Mouse (Mus musculus) layer of hippocampus, adult 2 months (tissue): ENCODE data around the gene Midn. TPM values are rescaled to one million over a fixed set of nuclear protein-coding genes. Genes with fewer than 3 reads are reported as not detected.
A peak's percentile ranks its signal among the peaks of the same experiment; 100 is the strongest.

Experiments used
- DNase-seq, 2 experiments: peaks; one replicate each; pipeline ENCODE4 v3.0.0; 2022; ENCODE audit warnings: low spot score in 2 of 2
- H3K27ac ChIP-seq: fragments of 200-600 bp; 2 replicates; pipeline ENCODE4 v1.8.1; 2022
- H3K4me3 ChIP-seq: fragments of 200-600 bp; 2 replicates; pipeline ENCODE4 v1.8.1; 2022; ENCODE audit warnings: mild to moderate bottlenecking
- CTCF ChIP-seq: fragments of 200-600 bp; conservative IDR thresholded peaks from 2 replicates; pipeline ENCODE4 v1.8.1; 2022; ENCODE audit warnings: antibody characterized with exemption, mild to moderate bottlenecking, moderate library complexity
- total RNA-seq, 2 experiments: library from RNA; stranded (reverse); gene quantifications; 2 replicates each; pipeline ENCODE4 v1.2.3; 2021

The Midn gene
- total RNA-seq, 2 experiments from 2014 or later: 53.1 to 54.5 TPM

DNA sequence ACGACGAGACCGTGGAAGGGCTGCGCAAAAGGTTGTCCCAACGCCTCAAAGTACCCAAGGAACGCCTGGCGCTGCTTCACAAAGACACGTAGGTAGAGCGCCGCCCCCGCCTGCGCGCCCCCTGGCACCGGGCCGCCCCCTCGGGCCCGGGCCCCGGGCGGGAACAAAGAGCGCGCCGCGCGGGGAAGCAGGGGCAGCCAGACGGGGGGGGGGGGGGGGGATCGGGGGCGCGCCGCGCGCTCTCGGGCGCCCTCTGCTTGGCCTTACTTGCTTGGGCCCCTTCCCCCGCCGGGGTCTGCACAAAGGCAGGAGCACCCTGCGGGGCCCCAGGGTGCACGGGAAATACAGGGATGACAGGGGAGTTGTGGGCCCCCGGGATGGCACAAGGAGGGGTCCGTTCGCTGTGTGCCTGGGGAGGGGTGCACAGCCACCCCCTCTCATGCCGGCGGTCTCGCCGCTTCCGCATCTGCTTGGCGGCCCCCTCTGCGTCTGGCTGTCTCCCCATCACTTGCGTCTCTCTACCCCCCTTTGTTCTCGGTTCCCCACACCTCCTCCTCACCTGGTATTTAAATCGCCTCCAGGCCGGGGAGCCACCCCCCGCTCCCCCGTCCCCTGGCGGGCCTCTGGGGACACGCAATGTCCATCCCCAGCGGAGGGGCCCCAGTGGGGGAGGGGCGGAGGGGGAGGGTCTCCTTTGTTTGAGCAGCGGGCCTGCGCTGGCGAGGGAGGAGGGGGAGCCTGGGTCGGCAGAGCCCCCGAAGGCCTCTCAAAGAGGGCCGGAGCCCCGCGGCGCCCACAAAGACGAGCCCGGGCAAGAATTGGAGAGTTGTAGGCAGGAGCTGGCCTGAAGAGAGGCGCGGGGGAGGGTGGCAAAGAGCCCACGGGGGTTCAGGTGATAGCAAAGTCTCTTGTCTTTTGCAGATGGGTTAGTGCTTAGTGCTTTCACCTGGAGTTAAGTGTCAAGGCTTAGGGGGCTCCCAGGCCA, 2.4 kb downstream of the Midn start:
- peak; percentile 14; the same call in 1 of the 2 replicates for TF ChIP-seq CTCF
- Histone ChIP-seq H3K4me3 (peak overlapping the region; percentile 94), H3K27ac (peak overlapping the region; percentile 97)
- no peak for DNase-seq

DNA sequence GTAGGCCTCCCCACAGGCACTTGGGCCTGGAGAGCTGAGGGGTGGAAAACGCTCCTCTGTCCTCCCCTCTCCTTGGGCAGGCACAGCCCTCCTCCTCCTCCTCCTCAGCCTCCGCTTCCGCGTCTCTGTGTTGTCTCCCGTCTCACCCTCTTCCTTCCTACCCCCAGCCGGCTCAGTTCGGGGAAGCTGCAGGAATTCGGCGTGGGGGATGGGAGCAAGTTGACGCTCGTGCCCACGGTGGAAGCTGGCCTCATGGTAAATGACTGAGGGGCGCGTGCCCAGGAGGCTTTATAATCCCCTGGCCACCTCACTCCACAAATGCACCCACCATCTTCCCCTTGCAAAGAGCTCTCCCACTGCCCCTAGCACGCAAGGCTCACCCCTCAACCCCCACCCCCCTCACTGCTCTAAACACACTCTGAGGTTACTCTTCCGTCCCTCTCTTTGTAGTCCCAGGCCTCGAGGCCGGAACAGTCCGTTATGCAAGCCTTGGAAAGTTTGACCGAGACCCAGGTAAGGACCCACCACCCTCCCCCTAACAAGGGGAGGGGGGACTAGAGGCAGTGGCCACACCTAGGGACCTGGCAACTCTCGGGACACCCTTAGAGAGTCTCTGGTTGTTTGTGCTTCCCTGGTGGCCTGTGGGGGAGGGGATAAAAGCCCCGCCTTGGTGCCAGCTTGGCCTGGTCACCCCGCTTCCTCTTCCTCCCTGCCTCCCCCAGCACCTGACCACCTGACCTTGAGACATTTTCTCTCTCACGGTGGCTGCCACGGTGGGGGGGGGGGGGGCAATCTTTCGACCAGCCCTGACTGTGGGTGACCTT, 3.4 kb downstream of the Midn start:
- DNase-seq: no peak
- Histone ChIP-seq H3K4me3 (peak overlapping the region; percentile 94), H3K27ac (peak overlapping the region; percentile 97)
- no peak for TF ChIP-seq CTCF

DNA sequence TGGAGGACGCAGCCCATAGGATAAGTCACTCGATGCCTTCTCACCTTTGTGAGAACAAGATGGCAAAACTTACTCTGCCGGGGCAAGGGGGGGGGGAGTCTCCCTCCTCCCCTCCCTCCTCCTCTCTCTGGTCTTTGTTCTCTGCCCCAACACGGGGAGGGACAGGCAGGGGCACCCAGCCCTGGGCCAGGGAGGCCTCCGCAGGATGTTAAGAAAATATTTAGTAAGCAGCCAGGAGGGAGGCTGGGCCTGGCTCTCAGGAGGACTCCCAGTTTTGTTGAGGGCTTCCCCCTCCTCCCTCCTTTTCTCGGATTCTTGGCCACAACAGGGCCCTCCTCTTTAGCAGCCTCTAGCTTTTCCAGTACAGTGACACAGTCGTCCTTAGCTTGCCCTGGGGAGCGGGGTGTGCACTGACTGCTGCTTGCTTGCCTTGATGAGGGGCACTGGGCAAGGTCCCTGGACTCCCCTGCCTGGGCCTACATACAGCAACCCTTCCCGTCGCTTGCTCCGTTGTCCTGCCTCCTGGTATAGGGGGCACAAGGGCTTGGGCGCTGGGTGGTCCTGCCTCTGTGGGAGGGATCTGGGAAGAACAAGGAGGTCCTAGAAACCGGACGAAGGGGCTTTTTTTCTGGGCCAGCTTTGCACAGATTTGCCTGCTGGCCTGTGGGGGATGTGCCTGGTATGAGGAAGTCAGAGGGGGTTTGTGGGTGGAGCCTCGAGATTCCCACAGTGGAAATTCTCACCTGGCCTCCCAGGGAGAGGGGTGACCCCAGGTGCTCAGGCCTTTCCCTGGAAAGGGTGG, 4.2 kb downstream of the Midn start:
- peak overlapping the region; percentile 97 for H3K27ac ChIP-seq
- no peak for DNase-seq
- no peak for TF ChIP-seq CTCF
- H3K4me3 ChIP-seq: peak overlapping the region; percentile 94

DNA sequence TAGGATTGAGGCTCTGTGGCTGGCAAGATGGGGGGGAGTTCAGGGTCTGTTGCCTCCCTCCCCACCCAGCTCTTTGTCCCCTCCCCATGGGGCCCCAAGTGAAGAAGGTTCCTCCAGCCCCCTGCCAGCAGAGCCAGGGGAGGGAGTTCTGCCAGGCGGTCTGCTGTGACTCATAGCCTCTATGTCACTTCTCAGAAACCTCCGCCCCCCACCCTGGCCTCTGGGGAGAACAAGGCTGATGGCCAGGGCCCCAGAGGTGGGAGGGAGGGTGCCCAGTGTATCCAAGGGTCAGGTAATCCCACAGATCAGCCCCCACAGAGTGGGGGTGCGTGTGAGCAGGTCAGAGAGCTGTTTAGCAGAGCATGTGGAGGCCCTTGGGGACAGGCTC, 4.8 kb downstream of the Midn start:
- no peak for DNase-seq
- peak overlapping the region; percentile 94 for H3K4me3 ChIP-seq
- peak overlapping the region; percentile 97 for H3K27ac ChIP-seq
- TF ChIP-seq CTCF: no peak

DNA sequence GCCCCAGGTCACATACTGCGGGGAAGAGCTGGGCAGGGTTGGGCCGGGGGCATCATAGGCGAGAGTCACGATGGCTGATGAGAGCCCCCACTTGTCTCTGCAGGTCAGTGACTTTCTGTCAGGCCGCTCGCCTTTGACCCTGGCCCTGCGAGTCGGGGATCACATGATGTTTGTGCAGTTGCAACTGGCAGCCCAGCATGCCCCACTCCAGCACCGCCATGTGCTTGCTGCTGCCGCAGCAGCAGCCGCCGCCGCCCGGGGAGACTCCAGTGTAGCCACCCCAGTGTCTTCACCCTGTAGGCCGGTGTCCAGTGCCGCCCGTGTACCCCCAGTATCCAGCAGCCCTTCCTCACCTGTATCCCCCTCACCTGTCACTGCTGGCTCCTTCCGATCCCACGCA, 5.6 kb downstream of the Midn start:
- DNase-seq: no peak
- Histone ChIP-seq H3K4me3 (no peak overlapping the region; the same call in 1 of the 2 replicates), H3K27ac (peak overlapping the region; percentile 97)
- no peak for TF ChIP-seq CTCF

DNA sequence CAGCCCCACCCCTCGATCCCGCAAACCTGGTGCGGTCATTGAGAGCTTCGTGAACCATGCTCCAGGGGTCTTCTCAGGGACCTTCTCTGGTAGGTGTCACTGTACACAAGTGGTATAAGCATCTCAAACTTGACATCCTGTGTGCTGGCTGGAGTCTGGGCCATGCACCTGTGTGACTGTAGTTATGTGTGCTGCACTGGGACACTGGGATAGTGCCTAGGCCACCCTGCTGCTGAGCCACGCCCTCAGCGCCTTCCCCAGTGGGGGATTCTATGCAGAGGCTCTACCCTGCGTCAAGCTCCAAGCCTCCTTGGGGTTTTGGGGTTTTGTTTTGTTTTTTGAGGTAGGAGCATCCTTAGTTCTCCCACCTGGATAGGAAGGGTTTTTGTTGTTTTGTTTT, 6.3 kb downstream of the Midn start:
- Histone ChIP-seq H3K27ac (peak overlapping the region; percentile 97), H3K4me3 (no peak overlapping the region)
- no peak for TF ChIP-seq CTCF
- DNase-seq: no peak

DNA sequence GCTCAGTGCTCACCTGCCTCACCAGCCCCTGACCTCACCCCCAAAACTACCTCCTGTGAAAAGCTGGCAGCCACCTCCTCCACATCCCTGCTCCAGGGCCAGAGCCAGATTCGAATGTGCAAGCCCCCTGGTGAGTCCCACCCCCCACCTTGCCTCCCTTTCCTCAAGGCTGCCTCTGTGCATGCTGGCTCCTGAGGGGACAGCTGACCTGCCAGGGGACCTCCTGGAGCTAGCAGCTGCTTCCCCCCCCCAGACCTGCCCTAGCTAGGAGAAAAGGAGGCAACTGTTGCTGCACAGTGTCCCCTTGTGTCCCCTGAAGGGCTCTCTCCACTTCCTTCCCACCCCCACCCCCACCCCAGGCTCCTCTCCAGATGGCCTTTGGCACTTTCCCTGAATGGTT, 7.2 kb downstream of the Midn start:
- Histone ChIP-seq H3K4me3 (no peak overlapping the region), H3K27ac (peak overlapping the region; percentile 97)
- TF ChIP-seq CTCF: no peak
- DNase-seq: no peak

DNA sequence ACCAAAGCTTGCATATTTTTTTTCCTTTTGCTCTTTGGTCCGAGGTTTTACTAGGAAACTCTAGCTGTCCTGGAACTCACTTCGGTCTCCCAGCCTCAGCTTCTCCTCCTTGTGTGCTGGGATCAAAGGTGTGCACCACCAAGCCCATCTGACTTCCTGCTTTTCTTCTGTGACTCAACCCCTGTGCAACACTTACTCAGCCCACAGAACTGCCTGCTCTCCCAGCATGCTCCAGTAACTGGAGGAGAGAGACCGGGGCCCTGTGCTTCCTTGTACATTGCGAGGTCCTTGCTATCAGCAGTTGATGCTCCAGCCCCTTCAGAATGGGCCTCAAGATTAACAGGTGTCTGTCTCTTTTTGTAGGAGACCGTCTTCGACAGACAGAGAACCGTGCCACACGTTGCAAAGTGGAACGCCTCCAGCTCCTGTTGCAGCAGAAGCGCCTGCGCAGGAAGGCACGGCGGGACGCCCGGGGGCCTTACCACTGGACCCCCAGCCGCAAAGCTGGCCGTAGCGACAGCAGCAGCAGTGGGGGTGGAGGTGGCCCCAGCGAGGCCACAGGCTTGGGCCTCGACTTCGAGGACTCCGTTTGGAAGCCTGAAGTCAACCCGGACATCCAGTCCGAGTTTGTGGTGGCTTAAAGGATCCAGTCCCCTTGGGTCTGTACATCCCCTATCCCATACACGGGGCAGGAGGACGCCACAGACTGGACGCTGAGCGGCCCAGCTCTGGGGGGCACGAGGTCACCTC, 8.1 kb downstream of the Midn start:
- no peak for DNase-seq
- TF ChIP-seq CTCF: no peak
- Histone ChIP-seq H3K27ac (peak overlapping the region; percentile 89), H3K4me3 (peak overlapping the region; percentile 27)

DNA sequence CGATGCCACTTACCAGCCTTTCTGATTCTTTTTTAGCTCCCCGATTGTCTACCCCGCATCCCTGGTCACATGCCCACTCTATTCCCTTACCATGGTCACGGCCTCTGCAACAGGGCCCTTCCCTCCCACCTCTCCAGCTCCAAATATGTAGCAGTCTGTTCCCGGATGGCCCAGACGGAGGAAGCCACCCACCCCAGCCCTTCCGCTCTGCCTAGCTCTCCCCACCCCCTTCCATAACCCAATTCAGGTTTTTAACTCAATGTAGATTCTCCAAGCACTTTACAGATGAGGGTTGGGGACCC, 8.6 kb downstream of the Midn start:
- TF ChIP-seq CTCF: no peak
- H3K27ac ChIP-seq: peak overlapping the region; percentile 89
- H3K4me3 ChIP-seq: no peak overlapping the region; the same call in 1 of the 2 replicates
- no peak for DNase-seq

DNA sequence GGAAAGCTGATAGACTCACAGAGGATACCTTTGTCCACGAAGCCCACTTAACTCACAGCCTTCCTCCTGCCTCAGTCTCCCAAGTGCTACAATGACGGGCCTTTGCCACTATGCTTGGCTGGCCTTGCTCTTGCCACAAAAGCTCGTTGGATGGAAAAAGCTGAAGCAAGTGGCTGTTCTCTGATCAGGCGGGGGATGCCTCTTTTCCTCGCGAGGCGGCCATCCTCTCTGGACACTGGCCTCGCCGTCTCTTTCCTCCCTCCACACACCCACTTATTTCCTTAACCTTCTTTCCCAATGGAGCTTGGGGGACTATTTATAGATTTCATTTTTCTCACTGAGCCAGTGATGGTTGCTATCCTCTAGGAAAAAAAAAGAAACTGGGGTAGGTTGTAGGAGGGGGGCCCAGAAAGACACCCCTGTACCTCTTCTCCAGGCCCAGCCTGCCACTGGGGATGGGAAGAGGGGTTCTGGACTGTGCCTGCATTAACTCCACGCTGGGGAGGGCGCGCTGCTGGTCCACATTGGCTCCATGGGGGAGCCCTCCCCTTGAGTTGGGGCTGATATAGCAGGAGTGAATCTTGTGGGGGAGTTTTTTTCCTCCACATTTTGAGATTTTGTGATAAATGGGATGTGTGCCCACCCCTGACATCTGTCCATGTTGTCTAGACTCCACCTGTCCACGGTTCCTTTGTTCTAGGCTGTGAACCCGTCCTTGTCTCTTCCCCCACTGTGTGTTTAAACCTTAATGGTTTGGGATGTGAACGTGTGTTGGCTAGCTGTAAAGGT, 9.3 kb downstream of the Midn start:
- TF ChIP-seq CTCF: 0 out of 2 replicates have a peak, but pooled peaks have one; percentile 5
- Histone ChIP-seq H3K27ac (peak overlapping the region; percentile 89), H3K4me3 (no peak overlapping the region; the same call in 1 of the 2 replicates)
- DNase-seq: no peak

DNA sequence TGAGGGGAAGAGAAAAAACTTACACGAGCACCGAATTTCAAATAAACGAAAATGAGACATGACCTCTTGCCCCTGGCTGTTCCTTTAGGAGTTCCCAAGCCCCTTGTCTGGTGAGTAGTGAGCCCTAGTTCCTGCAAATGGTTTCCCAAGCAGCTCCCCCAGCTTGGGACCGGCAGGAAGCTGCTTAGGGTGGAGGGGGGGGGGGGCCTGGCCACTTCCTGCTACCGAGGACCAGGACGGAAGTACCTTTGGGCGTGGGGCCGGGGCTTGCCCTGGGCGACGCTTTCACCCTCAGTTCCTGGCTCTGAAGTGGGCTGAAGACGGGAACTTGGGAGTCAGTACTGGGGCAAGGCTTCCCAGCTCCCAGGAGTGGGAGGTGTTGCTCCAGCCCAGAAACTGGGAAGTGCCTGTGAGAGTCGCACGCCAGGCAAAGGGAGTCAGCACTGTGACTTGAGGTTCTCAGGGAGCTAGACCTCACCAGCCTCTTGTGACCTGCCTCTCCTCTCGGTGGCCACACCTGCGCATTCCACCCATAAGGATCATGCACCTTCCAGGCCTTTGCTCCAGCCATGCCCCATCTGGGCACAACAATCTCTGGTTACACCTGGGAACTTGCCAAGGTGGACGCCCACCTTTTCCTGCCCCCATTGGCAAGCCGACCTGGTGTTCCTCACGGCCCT, 10.4 kb downstream of the Midn start:
- no peak for TF ChIP-seq CTCF
- H3K4me3 ChIP-seq: peak overlapping the region; percentile 17; the same call in 1 of the 2 replicates
- no peak for DNase-seq
- peak overlapping the region; percentile 89 for H3K27ac ChIP-seq
